In the genomic region with DNA sequence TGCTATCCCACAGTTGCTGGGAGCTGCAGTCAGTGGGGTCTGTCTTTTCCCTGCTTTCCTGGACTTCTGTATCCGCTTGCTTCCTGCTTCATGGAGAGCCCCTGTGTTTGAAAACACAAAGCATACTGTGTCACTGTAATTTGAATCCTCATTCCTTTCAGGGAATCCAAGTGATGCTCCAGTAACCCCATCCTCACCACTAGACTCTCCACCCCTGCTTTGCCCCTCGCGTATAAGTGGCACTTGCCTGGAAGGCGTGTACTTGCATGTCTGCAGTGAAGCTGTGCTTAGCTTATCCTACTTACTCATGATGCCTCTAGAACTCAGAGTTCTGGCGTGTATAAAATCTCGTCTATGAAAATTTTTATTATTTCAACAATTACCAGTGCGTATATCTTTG, we compare ENCODE assay signal across 20 mouse cellular contexts. TPM values are rescaled to one million over a fixed set of nuclear protein-coding genes. Genes with fewer than 3 reads are reported as not detected.
DNase-seq lines count a peak whose midpoint lies in the region; ATAC-seq and TF ChIP-seq lines count a peak whose summit lies in the region.
"Had no signal": no experiment of that assay in that cellular context is flagged by ENCODE, and none has a peak within 500 bp of the region (broad histone marks: within the 10 kb centered on the region; RNA-seq: fewer than 3 reads in every experiment).

No protein-coding gene starts in this region.

- no peak overlapping the region for H3K4me2 ChIP-seq in kidney, embryonic 15.5 days
- no peak overlapping the region for H3K4me2 ChIP-seq in hindbrain, embryonic 13.5 days
- H3K4me2 ChIP-seq: embryonic facial prominence, embryonic 13.5 days; forebrain, embryonic 12.5 days; heart, embryonic 12.5 days; limb, embryonic 13.5 days; liver, embryonic 15.5 days had no signal

- peak; percentile 91 for ATAC-seq in kidney, embryonic 15.5 days (replicated peaks; ENCODE audit: low FRiP score)
- ATAC-seq in Patski: peak; percentile 57
- ATAC-seq in hindbrain, embryonic 13.5 days (ENCODE audit: low FRiP score): 0 out of 2 replicates have a peak, but pooled peaks have one; percentile 43

- no peaks in the 10 kb centered on the region for H3K4me1 ChIP-seq in kidney, embryonic 15.5 days
- peaks cover 16% of the 10 kb centered on the region for H3K4me1 ChIP-seq in hindbrain, embryonic 13.5 days (replicated peaks)
- H3K4me1 ChIP-seq: limb, embryonic 13.5 days; liver, embryonic 15.5 days had no signal

- WGBS in kidney, embryonic 15.5 days: 49% methylated on average over 7 of the region's 7 CpGs
- WGBS in hindbrain, embryonic 13.5 days: 47% methylated on average over 7 of the region's 7 CpGs

- H3K27ac ChIP-seq in kidney, embryonic 15.5 days: no peak overlapping the region
- H3K27ac ChIP-seq in hindbrain, embryonic 13.5 days: no peak overlapping the region
- H3K27ac ChIP-seq: embryonic facial prominence, embryonic 13.5 days; forebrain, embryonic 12.5 days; limb, embryonic 13.5 days; liver, embryonic 15.5 days had no signal

- no peaks in the 10 kb centered on the region for H3K36me3 ChIP-seq in kidney, embryonic 15.5 days
- H3K36me3 ChIP-seq in hindbrain, embryonic 13.5 days: no peaks in the 10 kb centered on the region
- H3K36me3 ChIP-seq: forebrain, embryonic 12.5 days; heart, embryonic 12.5 days; limb, embryonic 13.5 days; liver, embryonic 15.5 days had no signal

- no peak overlapping the region for H3K9ac ChIP-seq in kidney, embryonic 15.5 days
- no peak overlapping the region for H3K9ac ChIP-seq in hindbrain, embryonic 13.5 days
- H3K9ac ChIP-seq: embryonic facial prominence, embryonic 13.5 days; forebrain, embryonic 12.5 days; heart, embryonic 12.5 days; limb, embryonic 13.5 days; liver, embryonic 15.5 days had no signal

- no peak for DNase-seq in kidney, postnatal 36 days
- DNase-seq in Patski (ENCODE audit: low read depth, low spot score): no peak
- DNase-seq in embryo, embryonic 11 days: peak; percentile 53
- no peak for DNase-seq in thymus, postnatal 36 days
- DNase-seq in gastrocnemius, postnatal 10 days: no peak
- DNase-seq in spleen, postnatal 4 days (ENCODE audit: low spot score in 2 of 2): no peak
- DNase-seq: adrenal gland, adult 8-10 months; cerebellum, adult 9-11 months; gastrocnemius, postnatal 36 days; kidney, adult 18-20 months; lung, postnatal 36 days; right cerebral cortex, postnatal 14 days; thymus, postnatal 25 days had no signal

- POLR2A ChIA-PET in Patski (lab: Charles Lee): no interaction called here

- in situ Hi-C loops in Patski (cut with MboI; ENCODE audit: low pct_unique_long_range_greater_than_20kb): no loop called here

- no peaks in the 10 kb centered on the region for H3K9me3 ChIP-seq in kidney, embryonic 15.5 days (replicated peaks)
- H3K9me3 ChIP-seq in hindbrain, embryonic 13.5 days: no peaks in the 10 kb centered on the region
- H3K9me3 ChIP-seq: embryonic facial prominence, embryonic 13.5 days; forebrain, embryonic 12.5 days; heart, embryonic 12.5 days; limb, embryonic 13.5 days; liver, embryonic 15.5 days had no signal

- no peaks in the 10 kb centered on the region for H3K27me3 ChIP-seq in kidney, embryonic 15.5 days
- no peaks in the 10 kb centered on the region for H3K27me3 ChIP-seq in Patski
- no peaks in the 10 kb centered on the region for H3K27me3 ChIP-seq in hindbrain, embryonic 13.5 days
- H3K27me3 ChIP-seq: embryonic facial prominence, embryonic 13.5 days; forebrain, embryonic 12.5 days; heart, embryonic 12.5 days; limb, embryonic 13.5 days; liver, embryonic 15.5 days had no signal

- CTCF ChIA-PET in Patski (lab: Charles Lee): interaction anchor here (1.2 to 1.3 kb wide), 2 partner anchors 11 to 35 kb away, joined by 3 to 4 read pairs; no protein-coding TSS in a partner anchor

- H3K4me3 ChIP-seq in kidney, embryonic 15.5 days (replicated peaks): no peak overlapping the region
- H3K4me3 ChIP-seq in hindbrain, embryonic 13.5 days: no peak overlapping the region
- H3K4me3 ChIP-seq: embryonic facial prominence, embryonic 13.5 days; forebrain, embryonic 12.5 days; heart, embryonic 12.5 days; limb, embryonic 13.5 days; liver, embryonic 15.5 days had no signal

- no peak for TF ChIP-seq CTCF in Patski (IDR thresholded peaks at IDR 0.05)

RNA-seq across cellular contexts. Expression of a gene that starts 32.7 kb away (rescaled TPM):
- 11.1 and 12.2 TPM in 2 replicates for polyA plus RNA-seq in kidney, embryonic 15.5 days (2015; fragmentation: Nextera tagmentation; extraction: Ambion mirVana)
- polyA plus RNA-seq in Patski (2021): 14.7 TPM
- polyA plus RNA-seq in hindbrain, embryonic 13.5 days (2015; fragmentation: Nextera tagmentation; extraction: Ambion mirVana): 13.2 and 13.5 TPM in 2 replicates
- total RNA-seq in gastrocnemius, postnatal 10 days (2021): 10 to 100 TPM; 14.1 to 16.0 TPM
